Mouse (Mus musculus) ovary, postnatal 10 days (tissue): ENCODE data around the gene Plcb1.

Experiments
- DNase-seq: peaks from one replicate; pipeline ENCODE4 v3.0.0; 2022; ENCODE audit warnings: low spot score

Plcb1 gene

DNA sequence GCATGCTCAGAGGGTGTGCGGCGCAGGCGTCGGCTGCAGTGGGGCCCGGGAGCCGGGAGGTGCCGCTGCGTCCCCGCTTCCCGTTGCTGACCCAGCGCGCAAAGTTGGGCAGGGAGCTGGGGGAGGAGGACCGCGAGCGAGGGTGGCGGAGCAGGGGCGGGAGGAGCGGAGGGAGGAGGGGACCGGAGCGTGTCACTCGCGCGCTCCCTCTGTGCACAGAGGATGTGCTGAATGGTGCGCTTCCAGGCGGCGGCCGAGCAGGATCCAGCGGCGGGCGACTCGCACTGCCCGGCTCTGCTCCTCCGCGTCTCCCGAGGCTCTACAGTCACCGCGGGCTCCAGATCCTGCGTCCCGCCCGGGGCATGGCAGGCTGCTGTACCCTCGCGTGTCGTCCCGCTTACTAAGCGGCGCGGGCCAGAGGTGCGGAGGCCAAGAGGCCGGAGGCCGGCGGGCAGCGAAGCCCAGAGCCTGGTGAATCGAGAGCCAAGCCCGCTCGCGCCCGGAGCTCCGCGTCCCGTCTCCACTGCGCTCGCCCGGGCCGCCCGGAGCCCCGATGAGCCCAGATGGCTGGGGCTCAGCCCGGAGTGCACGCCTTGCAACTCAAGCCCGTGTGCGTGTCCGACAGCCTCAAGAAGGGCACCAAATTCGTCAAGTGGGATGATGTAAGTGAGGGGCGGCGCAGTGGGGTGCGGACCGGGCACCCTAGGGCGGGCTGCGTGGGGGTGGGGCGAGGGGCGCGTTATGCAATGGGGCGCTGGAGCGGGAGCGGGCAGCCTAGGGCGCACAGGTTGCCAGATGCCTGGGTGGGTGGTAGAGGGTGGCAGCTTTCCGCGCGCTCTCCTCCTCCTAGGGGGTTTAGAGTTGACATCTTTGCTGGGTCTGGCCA, at the start of gene Plcb1:
Gene Plcb1, plus strand, starts transcription at position 98 of the 886 bp plus-strand sequence.
- peak; percentile 71 for DNase-seq

DNA sequence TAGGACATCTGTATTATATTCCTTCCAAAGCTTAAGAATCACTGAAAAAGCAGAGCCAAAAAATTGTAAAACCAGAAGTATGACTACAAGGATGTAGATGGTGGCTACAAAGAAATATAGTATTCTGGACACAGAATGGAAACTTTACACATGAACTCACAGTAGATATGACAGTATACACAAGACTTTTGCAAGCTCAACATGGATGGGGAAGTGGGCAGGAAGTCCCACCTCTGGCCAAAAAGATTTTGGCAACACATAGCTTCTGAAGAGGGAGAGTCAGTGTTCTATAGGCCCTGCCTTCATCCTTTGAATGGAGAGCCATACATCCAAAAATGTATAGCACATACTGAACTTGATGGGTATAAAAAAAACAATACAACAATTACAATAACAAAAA, 30.3 kb upstream of the Plcb1 start:
- no peak for DNase-seq

DNA sequence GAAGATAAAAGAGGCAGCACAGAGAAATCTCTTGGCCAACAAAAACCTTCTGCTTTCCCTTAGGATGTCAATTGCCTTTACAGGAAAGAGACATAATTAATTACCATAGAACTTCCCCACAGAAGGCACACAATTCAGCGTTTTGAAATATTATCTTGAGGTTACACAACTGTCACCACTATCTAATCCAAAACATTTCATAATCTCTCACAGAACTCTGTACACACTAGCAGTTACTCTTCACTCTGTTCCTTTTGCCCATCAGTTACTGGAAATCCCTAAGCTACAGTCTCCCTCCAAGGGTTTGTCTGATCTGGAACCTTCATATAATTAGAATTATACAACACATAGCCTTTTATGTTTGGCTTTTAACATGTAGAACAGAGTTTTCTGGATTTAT, 29.8 kb upstream of the Plcb1 start:
- no peak for DNase-seq

DNA sequence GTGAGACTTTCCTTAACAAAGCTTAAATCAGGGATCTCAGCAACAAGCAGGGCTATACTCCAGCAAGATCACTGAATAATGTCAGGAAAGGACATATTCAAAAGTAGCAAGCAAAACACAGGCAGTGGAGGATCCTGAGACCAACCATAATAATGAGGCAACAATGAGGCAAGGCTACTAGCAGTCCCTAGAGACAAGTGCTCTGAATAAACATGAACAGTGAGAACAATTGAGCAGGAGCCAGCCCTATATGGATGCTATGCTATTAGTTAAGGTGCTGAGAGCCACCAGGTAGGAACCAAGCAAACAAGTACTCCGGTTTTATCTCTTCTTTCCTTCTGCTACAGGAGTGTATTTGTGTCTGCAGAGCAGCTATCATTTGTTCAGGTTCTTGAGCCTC, 24.8 kb upstream of the Plcb1 start:
- DNase-seq, result no peak

DNA sequence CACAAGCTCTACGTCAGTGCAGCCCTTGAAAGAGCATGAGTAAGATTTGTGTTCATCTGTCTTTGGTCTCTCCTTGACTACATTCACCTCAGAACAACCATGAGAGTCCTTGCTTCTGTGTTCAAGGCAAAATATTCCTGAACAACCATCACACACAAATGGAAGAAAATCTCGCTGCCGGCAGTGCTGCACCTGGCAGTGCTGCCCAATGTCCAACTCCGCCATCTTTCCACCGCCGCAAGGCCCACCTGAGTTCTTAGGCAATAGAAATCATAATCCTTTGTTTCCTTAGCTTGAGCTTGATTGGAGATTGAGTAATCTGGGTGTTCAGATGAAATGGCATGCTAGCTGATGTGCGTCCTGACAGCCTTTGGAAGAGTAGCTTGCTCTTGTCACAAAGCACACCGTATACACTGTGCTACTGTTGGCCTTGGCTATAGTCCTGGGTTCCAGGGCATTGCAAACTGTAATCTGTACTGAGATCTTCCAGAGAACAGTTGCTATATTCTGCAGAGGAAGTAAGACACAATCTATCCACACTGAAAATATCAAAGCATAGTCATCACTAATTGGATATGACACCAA, 22.4 kb upstream of the Plcb1 start:
- DNase-seq, result no peak

DNA sequence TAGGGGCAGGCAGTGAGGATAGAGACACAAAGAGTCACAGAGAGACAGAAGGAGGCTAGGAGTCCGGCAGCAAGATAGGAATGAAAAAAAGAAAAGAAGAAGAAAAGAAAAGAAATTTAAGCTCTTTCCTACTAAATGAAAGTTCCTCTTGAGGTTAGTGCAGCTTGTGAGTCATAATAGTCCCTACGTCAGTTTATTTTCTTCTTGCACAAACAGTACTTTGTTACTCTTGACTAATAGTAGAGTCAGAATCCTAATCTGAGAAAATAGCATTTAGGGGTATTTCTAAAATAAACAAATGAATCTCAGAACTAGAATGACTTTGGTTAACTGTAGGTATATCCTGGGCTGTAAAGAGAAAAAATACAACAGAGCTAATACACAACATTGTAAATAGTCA, 21.4 kb upstream of the Plcb1 start:
- DNase-seq, result no peak

DNA sequence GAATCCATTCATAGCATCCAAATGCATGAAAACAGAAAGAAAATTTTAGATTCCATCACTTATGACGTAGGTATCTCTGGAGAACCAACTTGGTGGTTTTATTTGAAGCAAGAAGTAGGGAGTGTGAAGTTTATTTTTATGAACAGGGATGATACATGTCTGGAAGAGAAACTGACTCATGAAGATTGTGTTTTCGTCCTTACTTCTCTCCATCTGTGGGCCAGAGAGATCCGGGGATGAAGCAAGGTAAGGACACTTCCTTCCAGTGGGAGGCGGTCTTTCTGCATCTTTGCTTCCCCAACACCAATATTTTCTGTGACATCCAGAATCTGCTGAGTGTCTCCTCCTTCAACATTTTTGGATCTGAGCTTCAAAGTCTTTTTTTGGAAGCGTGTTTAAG, 6.0 kb upstream of the Plcb1 start:
- DNase-seq, result no peak

DNA sequence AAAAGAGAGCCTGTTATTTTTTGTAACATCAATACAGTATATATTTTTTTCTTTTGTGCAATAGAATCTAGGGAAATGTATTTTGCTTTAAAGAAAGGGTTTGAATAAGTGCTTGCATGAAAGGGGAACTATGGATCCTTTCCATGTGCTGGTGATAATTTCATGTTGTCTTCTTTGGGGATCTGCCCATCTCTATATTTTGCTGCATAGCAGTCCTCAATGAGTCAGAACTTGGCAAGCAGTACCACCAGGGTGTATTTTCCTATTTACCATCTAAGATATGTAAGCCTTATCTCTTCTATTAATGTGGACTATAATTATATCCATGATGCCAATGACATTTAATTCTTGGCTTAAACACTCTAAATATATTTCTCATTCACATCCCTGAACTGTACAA, 5.6 kb upstream of the Plcb1 start:
- DNase-seq, result no peak

DNA sequence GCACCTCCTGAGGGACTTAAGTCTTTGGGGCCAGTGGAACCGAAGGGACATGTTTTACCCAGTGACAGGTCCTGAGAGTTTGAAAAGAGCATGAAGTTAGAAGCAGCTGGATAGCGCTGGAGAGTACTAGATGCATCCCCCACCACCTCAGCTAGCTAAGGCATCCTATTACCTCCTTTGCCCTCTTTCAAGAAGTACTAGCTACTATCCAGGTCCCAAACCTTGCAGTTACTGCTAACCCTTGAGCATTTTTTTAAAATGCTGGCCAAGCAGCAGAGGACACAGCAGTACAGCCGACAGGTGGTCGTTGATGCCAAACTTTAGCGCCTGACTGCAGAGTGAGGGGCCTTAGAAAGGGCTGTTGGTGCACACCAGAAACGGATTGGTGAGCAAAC, 986 bp downstream of the Plcb1 start:
- no peak for DNase-seq

DNA sequence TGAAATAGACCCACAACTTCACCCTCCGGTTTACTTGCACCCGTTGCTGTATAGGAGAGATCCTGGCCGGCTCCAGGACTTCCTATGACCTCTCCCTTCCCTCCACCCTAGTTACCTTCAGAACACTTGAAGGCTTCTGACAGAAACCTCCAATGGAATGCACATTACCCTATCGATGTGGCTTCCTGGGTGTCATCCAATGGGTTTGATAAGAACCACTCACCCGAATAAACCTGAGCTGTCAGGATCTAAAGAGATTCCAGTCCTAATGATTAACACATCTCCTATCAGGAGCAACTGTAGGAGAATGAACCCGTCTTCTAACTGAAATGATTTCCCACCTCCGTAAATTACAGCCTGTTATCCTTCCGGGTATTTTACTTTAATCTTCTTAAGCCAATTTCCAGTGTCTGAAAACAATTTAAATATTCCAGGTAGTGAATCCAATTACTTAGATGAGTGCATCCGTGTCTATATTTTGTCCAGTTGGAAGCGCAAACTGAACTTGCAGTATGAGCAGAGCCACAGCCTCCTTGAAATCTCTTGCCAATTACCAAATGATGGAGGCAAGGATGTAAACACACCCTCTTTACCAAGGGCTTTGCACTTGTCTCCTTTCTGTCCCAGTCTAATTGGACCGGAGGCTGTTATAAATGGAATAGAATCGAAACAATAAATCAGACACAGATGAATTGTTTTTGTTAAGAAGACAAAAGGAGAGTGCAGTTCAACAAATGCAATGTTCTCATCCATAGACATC, 1.6 kb downstream of the Plcb1 start:
- DNase-seq, result no peak

DNA sequence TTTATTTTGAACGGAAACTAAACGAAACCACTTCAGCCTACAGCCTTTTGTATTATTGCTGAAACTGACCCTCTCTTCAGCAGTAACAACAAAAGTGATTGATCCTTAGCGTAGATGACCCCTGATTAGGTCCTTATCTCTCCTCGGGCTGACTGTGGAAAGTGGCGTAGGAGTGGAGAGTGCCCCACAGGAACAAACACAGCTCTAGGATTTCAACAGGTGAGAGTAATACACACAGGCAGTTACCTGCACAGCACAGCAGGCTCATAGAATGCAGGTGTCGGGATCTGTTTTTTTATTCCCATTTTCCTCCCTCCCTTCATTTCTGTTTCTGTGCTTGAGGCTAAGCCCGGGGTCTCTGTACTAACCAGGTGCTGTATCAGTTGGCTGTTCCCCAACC, 7.1 kb downstream of the Plcb1 start:
- DNase-seq, result no peak

DNA sequence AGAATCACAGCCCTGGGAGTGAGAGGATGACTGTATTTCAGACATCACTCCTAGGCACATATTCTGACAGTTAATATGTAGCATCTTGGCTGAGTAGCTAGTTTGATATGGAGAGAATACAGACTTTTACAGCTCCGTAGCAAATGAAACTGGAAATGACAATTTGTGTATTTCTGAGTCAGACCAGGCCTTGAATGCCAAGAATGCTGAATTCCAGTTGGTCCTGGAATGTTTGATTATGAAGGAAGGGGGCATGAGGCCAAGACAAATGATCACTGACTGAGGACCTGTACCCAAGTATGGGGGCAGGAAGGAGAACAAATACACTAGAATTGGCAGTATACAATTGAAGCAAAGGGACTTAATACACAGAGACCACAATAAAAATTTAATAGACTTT, 14.4 kb downstream of the Plcb1 start:
- DNase-seq, result no peak

DNA sequence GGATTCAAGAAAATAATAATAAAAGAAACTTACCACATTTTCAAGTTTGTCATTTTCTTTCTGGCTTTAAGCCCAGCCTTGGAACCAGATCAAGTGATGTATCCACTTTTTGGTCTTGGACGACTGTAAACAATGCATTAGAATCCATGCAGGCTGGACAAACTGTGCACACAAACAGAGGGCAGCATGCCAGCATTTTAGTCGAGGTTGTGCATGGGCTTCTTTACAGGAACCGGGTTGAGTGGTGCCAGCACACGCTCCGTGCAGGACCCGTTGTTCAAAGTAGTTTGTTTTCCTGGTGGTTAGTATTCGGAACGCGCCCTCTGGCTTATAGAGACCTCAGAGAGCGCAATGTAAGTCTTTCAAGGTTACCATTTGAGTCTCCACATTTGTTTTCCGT, 30.5 kb downstream of the Plcb1 start:
- DNase-seq, result no peak

DNA sequence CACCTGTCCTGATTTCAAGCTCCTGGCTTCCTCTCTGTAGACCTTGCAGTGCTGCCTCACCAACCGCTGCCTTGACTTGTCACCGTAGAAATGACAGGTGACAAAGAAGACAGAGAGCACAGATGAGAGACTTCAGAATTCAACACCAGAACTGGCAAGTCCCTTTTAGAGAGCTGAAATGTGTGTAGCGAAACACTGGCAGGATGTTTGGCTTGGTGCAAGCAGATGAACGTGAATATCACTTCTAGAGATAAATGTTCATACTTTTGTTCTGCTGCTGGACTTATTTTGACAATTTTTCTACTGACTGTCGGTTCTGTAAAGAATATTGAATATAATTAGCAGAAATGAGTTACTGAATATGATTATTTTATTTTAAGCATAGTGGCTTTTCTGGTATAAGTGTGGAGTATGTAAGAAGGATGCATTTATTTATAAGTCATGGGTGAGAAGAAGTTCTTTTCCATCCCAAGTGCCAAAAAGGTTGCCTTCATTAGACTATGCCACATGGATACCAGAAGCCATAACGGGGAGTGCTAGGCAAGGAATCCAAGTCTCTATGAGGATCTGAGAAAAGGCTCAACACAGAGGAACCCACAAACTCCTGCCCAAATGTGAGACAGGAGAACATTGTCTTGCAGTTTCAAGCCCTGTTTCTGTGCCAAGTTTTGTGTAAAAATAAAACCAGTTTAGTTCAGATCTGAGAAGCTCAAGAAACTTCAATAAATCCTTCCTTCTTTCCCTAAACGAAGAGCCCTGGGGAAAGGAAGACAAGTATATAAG, 31.4 kb downstream of the Plcb1 start:
- no peak for DNase-seq

DNA sequence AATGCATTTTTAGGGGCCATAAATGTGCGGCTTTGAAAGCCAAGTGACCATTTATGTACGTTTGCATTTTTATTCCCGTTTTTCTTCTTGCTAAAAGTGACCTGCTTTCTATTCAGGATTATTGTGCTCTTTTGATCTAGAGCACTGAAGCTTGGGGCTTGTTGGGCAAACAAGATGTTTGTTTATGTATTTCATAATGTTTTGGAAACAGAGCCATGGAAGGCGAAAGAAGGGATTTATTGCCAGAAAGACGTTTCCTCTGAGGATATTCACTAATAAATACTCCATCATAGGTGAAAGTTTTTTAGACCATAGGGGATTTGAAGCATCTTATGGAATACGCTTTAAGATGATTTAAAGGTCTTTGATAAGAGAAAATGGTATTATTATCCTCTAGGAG, 35.3 kb downstream of the Plcb1 start:
- DNase-seq, result no peak

DNA sequence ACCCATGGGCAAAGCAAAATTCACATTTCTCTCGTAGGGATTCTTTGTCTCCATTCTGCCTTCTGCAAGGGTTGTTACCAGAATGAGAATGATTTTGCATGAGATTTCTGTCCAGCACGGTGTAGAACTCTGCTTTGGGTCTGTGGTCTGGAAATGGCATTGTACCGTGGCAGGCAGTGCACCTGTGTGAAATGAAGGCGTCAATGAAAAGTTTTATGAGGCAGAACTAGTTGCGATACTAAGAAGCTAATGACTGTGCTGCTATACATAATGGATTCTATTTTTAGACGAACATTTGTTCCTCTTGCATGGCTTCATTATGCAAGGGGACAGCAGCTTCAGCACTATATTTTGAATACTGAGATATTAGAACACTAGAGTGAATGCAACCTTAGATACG, 39.8 kb downstream of the Plcb1 start:
- DNase-seq, result no peak

DNA sequence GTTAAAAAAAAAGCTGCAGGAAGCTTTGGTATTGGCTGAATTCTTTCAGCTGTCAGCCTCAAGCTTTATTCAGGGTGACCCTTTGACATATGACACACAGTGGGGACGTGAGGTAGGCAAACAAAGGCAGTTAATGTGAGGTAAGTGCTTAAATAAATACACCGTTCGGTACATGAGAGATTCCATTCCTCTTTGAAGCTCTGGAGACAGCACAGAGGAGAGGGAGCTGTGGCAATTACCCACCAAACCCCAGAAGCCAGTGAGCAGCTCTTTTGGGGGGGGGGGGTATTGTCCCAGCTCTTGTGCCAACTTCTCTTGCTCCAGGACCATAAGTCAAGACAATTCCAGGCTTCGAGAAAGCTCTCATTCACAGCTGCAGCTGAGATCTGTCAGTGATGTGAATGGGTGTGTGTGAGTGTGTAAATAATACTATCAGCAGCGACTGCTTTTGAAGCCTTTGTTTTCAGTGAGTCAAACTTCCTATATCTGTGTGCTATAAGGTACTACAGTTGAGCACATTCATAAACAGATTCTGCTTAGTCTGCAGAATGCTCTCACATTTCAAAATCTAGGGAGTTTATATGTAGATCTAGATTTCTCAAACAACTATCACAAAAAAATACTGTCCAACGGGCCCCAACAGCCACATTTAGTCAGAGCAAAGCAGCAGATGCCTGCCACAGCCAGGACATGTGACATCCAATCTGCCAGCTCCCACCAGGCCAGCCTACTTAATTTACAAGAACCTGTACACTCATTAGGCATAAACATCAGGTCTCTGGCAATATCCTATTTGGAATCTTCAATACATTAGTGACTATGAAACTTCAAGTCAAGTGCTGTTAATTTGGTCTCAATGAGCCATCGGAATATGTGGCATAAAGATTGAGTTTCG, 40.5 kb downstream of the Plcb1 start:
- DNase-seq, result no peak

DNA sequence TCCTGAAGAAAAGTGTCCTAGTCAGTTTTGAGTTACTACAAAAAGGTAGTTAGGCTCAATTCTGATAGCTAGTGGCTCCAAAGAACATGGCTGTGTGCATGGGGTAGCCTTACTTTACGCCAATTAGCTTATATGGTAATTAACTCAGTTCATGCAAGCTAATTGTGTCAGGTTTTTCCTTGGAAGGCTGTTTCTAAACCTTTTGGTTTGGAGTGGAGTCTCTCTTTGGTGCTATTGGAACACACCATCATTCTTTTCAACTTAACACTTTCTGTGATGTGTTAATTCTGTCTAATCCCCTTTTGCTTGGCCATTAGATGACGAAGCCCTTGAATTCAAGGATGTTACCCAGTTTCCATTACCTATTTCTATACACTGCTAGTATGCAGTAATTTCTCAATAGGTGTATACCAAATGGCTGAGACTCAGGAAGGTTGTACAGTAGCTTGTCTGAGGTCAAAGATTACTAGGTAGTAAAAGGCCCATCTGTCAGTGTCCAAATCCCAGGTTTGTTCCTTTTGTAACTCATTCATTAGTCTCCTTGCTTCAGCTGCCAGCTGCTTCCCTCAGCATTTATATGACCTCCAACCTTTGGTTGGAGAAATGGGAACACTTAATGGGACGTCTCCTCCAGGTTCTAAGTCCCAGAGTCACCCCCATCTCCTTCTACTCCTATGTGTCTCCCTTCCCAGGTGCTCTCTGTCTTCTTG, 42.1 kb downstream of the Plcb1 start:
- DNase-seq, result no peak

DNA sequence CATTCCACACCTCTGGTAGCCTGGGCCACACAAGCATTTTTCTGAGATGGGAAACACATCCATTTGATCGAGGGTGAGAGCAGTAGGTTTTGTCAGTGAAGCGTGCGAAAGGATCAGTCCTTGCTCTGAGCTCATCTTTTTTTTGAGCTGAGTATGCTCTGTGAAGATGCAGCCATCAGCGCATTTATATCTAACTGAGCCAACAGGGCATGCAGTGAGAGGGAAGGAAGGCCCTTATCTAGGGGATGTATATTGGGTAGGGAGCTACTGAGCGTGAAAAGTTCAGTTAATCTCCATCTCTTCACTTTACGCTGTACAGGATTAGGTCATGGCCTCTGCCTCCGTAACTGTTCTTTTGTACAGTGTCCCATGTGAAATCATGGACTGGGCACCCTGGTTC, 46.0 kb downstream of the Plcb1 start:
- DNase-seq, result no peak

DNA sequence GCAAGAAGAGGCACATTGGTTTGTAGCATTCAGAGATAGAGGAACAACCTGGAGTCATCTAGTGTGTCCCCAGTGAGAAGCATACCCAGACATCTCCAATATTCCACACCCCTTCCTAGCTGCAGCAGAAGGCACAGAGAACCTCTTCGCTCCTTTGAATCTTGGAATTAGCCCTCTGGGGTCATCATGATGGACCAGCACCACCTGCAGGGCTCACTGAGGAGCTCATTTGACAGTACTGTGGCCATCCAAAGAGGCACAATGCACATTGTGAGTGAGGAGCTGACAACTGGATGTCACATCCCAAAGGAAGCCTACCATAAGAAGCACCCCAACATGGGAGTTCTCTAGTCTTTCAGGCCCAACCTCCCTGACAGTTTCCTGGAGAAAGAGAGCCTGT, 50.2 kb downstream of the Plcb1 start:
- DNase-seq, result no peak

DNA sequence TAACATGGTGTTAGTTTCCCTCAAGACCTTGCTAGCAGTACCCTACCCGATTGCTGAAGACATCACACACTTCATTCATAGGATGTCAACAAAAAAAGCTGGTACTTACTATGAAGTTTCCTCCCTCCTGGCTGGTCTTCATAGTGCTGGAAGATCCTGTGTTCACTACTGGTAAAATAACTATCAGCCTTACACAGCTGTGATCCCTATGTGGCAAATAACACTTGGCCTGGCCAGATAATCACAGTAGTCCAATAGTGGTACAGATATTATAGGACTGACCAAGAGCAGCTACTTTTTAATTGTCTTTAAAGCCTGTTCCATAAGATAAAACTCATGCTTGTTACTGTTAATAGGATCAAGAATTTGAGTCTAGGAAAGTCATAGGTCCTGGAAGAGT, 52.3 kb downstream of the Plcb1 start:
- no peak for DNase-seq
